Mouse (Mus musculus) liver, adult 2 months (tissue): Measurements from ENCODE around the gene Gpr156.

Experiments used
- CTCF ChIP-seq: fragments of 200-500 bp; IDR thresholded peaks from 2 replicates; pipeline ENCODE4 v1.5.1; 2011; ENCODE audit warnings: low read depth, low read length, control low read depth
- POLR2A ChIP-seq: fragments of 200-500 bp; IDR thresholded peaks from 2 replicates; pipeline ENCODE4 v1.6.1; 2011; ENCODE audit warnings: low read length, control low read depth; ENCODE audit not compliant: insufficient read depth; ENCODE audit errors: extremely low read depth

GRCm38 (mm10) chr16:37967415-37967814 lies 51.1 kb downstream of the Gpr156 start:
- no peak for TF ChIP-seq POLR2A
- no peak for TF ChIP-seq CTCF
